Mouse (Mus musculus) kidney, postnatal 4 days (tissue): Measurements from ENCODE around the gene Scarb1.

Experiments
- DNase-seq, 2 experiments: peaks; one replicate each; pipeline ENCODE4 v3.0.0; 2021; ENCODE audit warnings: mixed read lengths in 2 of 2

The Scarb1 gene

DNA sequence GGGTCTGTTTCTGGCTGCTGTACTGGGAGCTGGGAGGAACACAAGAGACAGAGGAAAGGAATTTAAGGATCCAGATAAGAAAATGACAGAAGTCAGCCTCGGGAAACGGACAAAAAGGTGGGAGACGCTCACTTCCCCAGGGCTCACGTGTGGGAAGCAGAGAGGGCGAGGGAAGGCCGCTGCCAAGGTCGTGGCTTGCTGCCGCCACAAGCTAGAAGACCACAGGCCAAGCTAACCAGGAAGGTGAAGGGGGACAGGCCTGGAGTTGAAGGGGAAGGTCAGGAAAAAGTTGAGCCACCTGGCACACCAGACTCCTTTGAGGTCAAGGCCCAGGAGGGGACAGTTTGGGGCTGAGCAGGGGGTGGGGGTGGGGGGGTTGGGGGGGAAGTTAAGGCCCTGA lies 10.2 kb downstream of the Scarb1 start:
- no peak for DNase-seq

- no peak for DNase-seq
Measured at GRCm38 (mm10) chr5:125330191-125330590, 10.7 kb downstream of the Scarb1 start.

- DNase-seq: peak; percentile 54 to 64
Measured at GRCm38 (mm10) chr5:125327596-125328385, 13.1 kb downstream of the Scarb1 start.

DNA sequence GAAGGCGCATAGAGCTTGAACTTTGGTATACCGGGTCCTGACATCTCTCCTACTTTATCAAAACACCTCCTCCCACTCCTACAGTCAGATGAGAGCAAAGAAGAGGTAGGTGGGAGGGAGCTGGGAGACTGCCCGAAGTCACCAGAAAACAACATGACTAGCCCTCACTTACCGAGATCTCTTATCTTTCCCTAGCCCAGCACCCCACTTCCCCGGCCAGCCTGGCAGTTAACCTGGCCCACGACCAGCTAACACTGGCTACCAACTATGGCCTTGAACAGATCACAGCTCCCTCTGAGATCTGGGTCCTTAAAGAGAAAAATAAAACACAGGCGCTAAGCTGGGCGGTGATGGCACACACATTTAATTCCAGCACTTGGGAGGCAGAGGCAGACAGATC lies 14.5 kb downstream of the Scarb1 start:
- DNase-seq: no peak

GRCm38 (mm10) chr5:125325931-125326330 lies 15.0 kb downstream of the Scarb1 start:
- no peak for DNase-seq

- DNase-seq: no peak
Measured at GRCm38 (mm10) chr5:125325285-125325684, 15.6 kb downstream of the Scarb1 start.

DNA sequence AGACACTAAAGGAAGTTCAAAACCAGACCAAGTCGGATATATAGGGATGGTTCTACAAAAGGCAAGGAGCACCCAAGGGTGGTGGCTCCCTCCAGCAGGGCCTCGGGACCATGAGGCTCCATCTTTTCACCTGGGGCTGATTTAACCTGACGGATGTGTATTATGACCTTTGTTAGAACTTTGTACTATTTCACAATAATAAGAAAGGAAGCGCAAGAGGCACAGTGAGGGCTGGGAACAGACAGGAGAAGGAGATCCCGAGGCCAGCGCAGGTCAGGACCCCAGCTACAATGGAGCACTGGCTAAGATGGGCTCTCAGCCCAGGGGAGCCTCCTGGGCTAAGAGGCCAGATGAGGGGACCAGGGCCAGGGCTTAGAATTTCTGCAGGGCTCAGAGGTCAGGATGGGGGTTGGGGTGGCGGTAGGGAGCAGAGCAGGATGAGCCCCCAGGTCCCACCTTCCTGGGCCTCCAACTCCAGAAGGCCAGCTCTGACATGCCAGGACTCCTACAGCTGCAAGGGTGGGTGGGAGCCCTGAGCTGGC lies 16.9 kb downstream of the Scarb1 start:
- DNase-seq: no peak

GRCm38 (mm10) chr5:125323128-125323527 lies 17.8 kb downstream of the Scarb1 start:
- DNase-seq: no peak

- DNase-seq: no peak
Measured at GRCm38 (mm10) chr5:125321836-125322235, 19.1 kb downstream of the Scarb1 start.

DNA sequence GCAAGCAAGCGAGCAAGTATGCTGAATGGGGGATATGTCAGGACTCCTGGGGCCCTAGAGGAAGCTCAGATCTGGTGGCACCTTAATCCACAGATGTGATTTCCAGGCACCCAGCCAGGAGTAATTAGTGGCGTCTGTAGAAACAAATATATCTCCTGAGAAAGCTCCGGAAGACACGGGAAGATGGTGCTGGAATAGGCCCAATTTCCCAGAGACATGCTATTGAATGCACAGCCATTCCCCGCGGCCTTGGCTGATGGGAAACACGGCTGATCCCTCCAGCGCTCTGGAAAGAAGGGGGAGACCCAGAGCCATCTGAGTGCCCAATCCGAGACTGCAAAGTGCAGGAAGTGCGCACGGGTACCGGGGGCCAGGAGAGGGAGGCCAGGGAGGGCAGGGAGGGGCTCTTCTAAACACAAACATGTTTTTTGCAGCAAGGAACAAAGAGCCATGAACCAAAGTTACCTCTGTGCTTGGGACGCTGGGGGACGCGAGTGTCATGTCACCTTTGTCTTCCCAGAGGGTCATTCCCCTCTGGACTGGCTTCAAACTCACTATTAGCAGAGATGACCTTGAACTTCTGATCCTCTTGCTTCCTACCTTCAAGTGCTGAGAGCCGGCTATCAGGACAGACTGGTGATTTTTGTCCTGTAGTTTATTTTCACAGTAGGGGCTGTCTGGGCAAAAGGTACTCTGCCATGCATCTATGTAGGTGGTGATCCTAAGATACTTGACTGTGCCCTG lies 21.7 kb downstream of the Scarb1 start:
- DNase-seq: peak; percentile 61 to 75

- no peak for DNase-seq
Measured at GRCm38 (mm10) chr5:125317953-125318352, 22.9 kb downstream of the Scarb1 start.

- no peak for DNase-seq
Measured at GRCm38 (mm10) chr5:125317296-125317695, 23.6 kb downstream of the Scarb1 start.

- DNase-seq: no peak
Measured at GRCm38 (mm10) chr5:125316771-125317170, 24.1 kb downstream of the Scarb1 start.

- no peak for DNase-seq
Measured at GRCm38 (mm10) chr5:125315110-125315509, 25.8 kb downstream of the Scarb1 start.

DNA sequence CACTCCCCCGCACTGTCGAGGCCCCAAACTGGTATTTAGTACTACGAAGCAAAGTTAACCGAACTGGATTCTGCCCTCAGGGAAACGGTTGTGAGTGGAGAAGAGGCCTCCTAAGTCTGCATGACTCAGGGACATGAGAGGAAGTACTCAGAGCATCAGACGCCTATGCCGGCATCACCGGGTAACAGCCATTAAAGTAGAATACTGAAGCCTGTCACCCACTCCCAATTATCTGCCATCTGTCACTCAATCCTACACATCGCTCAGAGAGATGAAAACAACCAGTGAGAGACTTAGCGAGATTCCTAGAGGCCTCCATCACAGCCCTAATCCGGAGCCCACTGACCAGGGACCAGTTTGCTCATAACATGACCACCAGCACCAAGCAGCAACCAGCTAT lies 26.9 kb downstream of the Scarb1 start:
- DNase-seq: no peak

DNA sequence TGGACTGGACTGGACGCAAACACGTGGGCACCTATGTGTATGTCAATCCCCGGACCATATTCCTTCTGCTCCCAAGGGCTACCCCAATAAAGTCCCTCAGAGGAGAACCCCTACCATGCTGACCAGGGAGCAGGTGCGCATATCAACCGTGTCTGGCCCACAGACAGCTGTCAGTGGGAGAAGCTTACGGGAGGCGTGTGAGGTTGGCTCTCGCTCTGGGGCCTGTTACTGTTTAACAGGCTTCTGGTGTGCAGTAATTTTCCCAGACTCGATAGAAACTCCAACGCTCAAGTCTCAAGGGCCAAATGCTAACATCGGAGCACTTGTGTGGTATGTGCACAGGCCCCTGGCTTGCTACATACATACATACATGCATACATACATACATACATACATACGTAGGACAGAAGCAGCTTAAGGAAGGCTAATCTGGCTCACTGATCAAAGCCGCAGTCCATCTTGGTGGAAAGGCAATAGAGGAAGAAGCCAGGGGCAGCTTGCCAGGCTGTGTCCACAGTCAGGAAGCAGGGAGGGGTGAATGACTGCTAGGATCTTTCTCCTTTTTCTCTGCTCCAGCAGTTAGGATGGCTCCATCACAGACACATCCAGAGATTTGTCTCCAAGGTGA lies 27.8 kb downstream of the Scarb1 start:
- DNase-seq: peak; percentile 74 to 82

DNA sequence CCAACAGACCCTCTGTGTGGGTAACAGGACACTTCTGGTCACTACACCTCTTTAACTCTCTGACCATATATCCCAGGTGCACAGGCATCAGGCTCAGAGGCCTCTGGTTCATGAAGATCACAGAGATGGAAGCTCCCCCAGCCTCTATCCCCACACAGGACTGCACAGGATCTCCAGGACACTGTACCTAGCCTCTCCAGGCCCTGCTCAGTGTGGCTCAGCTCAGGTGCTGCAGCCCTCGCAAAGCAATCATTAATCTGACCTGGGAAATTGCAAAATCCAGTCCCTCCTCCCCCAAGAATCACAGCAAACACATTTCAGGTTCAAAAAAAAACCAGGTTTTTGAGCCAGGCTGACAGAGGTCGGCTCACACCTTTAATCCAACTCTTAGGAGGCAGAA lies 29.9 kb downstream of the Scarb1 start:
- no peak for DNase-seq

- no peak for DNase-seq
Measured at GRCm38 (mm10) chr5:125309193-125309592, 31.7 kb downstream of the Scarb1 start.

DNA sequence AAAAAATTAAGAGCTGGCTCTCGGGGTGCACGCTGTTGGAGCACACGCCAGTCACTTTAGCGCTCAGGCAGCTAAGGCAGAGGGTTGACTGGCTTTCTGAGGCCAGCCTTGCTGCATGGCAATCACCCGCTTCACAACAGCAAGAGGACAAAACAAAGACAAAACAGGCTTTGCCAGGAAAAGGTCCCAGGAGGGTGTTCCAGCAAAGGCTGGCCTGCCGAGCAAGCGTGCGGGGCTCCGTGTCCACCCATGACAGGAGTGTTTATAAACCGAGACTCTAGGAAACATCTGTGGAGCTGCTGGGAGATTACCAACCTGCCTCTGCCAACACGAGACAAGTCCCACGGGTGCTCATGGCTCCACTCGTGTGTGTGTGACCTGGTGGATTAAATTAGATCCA lies 34.1 kb downstream of the Scarb1 start:
- no peak for DNase-seq

GRCm38 (mm10) chr5:125306372-125306771 lies 34.5 kb downstream of the Scarb1 start:
- DNase-seq: no peak

- DNase-seq: peak; percentile 49 to 57
Measured at GRCm38 (mm10) chr5:125305229-125306081, 35.4 kb downstream of the Scarb1 start.

- DNase-seq: peak; percentile 81 to 87
Measured at GRCm38 (mm10) chr5:125304245-125304856, 36.5 kb downstream of the Scarb1 start.
